Comparison of ENCODE assay signal across 20 mouse cellular contexts in genomic region chr8:127994898-127995297, GRCm38 (mm10).
DNase-seq lines count a peak whose midpoint lies in the region.
"Had no signal": no experiment of that assay in that cellular context is flagged by ENCODE, and none has a peak within 500 bp of the region (broad histone marks: within the 10 kb centered on the region; RNA-seq: fewer than 3 reads in every experiment).

No protein-coding gene starts in this region.

- H3K27me3 ChIP-seq in hindbrain, embryonic 10.5 days (ENCODE audit: insufficient read depth, poor library complexity, severe bottlenecking): no peaks in the 10 kb centered on the region
- H3K27me3 ChIP-seq: embryonic facial prominence, embryonic 12.5 days; forebrain, embryonic 13.5 days; forebrain, embryonic 15.5 days; Patski had no signal

- H3K9me3 ChIP-seq in hindbrain, embryonic 10.5 days: no peaks in the 10 kb centered on the region
- H3K9me3 ChIP-seq: embryonic facial prominence, embryonic 10.5 days; embryonic facial prominence, embryonic 12.5 days; forebrain, embryonic 13.5 days; forebrain, embryonic 15.5 days had no signal

- H3K36me3 ChIP-seq in hindbrain, embryonic 10.5 days: no peaks in the 10 kb centered on the region
- H3K36me3 ChIP-seq: embryonic facial prominence, embryonic 10.5 days; embryonic facial prominence, embryonic 12.5 days; forebrain, embryonic 15.5 days; G1E had no signal

- 59% methylated on average over 1 of the region's 1 CpGs for WGBS in hindbrain, embryonic 10.5 days

- DNase-seq in ES-CJ7 (ENCODE audit: low read depth, low spot score) (peak; percentile 50), R1 (ENCODE audit: low read depth, low spot score) (peak; percentile 38)
- DNase-seq in hindbrain, embryonic 10.5 days (ENCODE audit: low spot score): no peak
- DNase-seq in spleen, adult 12 weeks (ENCODE audit: low spot score): no peak
- no peak for DNase-seq in ovary, postnatal 14 days (ENCODE audit: low spot score)
- DNase-seq: adrenal gland, adult 8-10 months; adrenal gland, postnatal 14 days; adrenal gland, postnatal 36 days; cerebellum, adult 11-12 months; cerebellum, adult 2 months; cerebellum, adult 9-10 months; cerebellum, postnatal 10 days; cerebellum, postnatal 25 days; forebrain, postnatal 0 days had no signal

- peaks cover 10% of the 10 kb centered on the region; the same call in 1 of the 2 replicates for H3K4me1 ChIP-seq in hindbrain, embryonic 10.5 days (replicated peaks)
- H3K4me1 ChIP-seq: embryonic facial prominence, embryonic 10.5 days; embryonic facial prominence, embryonic 12.5 days; forebrain, embryonic 15.5 days had no signal

- H3K4me3 ChIP-seq in hindbrain, embryonic 10.5 days: no peak overlapping the region
- H3K4me3 ChIP-seq: embryonic facial prominence, embryonic 10.5 days; embryonic facial prominence, embryonic 12.5 days; forebrain, embryonic 13.5 days; forebrain, embryonic 15.5 days had no signal

- no peak overlapping the region for H3K27ac ChIP-seq in hindbrain, embryonic 10.5 days
- H3K27ac ChIP-seq: embryonic facial prominence, embryonic 10.5 days; embryonic facial prominence, embryonic 12.5 days; forebrain, embryonic 13.5 days; forebrain, embryonic 15.5 days had no signal

Comparison
In these comparisons a context has a peak if more than half of its experiments do, and no peak if none do; other contexts are left out.
1. DNase-seq: peak in ES-CJ7 (single experiment) and R1 (single experiment); none in hindbrain, embryonic 10.5 days (single experiment), spleen, adult 12 weeks (single experiment) and ovary, postnatal 14 days (single experiment).